20 mouse cellular contexts compared by ENCODE assay signal in genomic region chr1:121029375-121029774, GRCm38 (mm10).
DNase-seq lines count a peak whose midpoint lies in the region; ATAC-seq lines count a peak whose summit lies in the region.
"Had no signal": no experiment of that assay in that cellular context is flagged by ENCODE, and none has a peak within 500 bp of the region (broad histone marks: within the 10 kb centered on the region; RNA-seq: fewer than 3 reads in every experiment).

No protein-coding gene starts in this region.

- no peaks in the 10 kb centered on the region for H3K4me1 ChIP-seq in lung, embryonic 16.5 days (replicated peaks; ENCODE audit: control insufficient read depth, insufficient read depth, low read length)
- no peaks in the 10 kb centered on the region for H3K4me1 ChIP-seq in midbrain, embryonic 11.5 days (ENCODE audit: control insufficient read depth, insufficient read depth, low read length)
- H3K4me1 ChIP-seq: embryonic facial prominence, embryonic 10.5 days; embryonic facial prominence, embryonic 12.5 days; forebrain, embryonic 13.5 days; forebrain, embryonic 15.5 days had no signal

- peak; percentile 74 for ATAC-seq in lung, embryonic 16.5 days (ENCODE audit: low read depth)
- no peak for ATAC-seq in midbrain, embryonic 11.5 days (ENCODE audit: low FRiP score)
- ATAC-seq: forebrain, embryonic 13.5 days; forebrain, embryonic 15.5 days; forebrain, postnatal 0 days had no signal

- no peaks in the 10 kb centered on the region for H3K27me3 ChIP-seq in lung, embryonic 16.5 days (ENCODE audit: control insufficient read depth, insufficient read depth, low read depth, low read length)
- H3K27me3 ChIP-seq in midbrain, embryonic 11.5 days (ENCODE audit: control insufficient read depth, insufficient read depth, low read length), result no peaks in the 10 kb centered on the region
- H3K27me3 ChIP-seq: forebrain, embryonic 15.5 days had no signal

- no peaks in the 10 kb centered on the region for H3K9me3 ChIP-seq in lung, embryonic 16.5 days (ENCODE audit: control insufficient read depth, low read length)
- no peaks in the 10 kb centered on the region for H3K9me3 ChIP-seq in midbrain, embryonic 11.5 days (ENCODE audit: control insufficient read depth, low read length)
- H3K9me3 ChIP-seq: embryonic facial prominence, embryonic 10.5 days; embryonic facial prominence, embryonic 12.5 days; forebrain, embryonic 13.5 days; forebrain, embryonic 15.5 days had no signal

- no peak overlapping the region for H3K4me3 ChIP-seq in lung, embryonic 16.5 days (ENCODE audit: low read length)
- H3K4me3 ChIP-seq in midbrain, embryonic 11.5 days (ENCODE audit: low read depth, low read length), result no peak overlapping the region
- H3K4me3 ChIP-seq: embryonic facial prominence, embryonic 10.5 days; embryonic facial prominence, embryonic 12.5 days; forebrain, embryonic 13.5 days; forebrain, embryonic 15.5 days had no signal

- no peaks in the 10 kb centered on the region for H3K36me3 ChIP-seq in lung, embryonic 16.5 days (ENCODE audit: control insufficient read depth, insufficient read depth, low read length)
- H3K36me3 ChIP-seq in midbrain, embryonic 11.5 days (ENCODE audit: control insufficient read depth, insufficient read depth, low read length), result no peaks in the 10 kb centered on the region
- H3K36me3 ChIP-seq: embryonic facial prominence, embryonic 10.5 days; embryonic facial prominence, embryonic 12.5 days; forebrain, embryonic 15.5 days had no signal

- H3K4me2 ChIP-seq in lung, embryonic 16.5 days (ENCODE audit: low read depth, low read length), result no peak overlapping the region
- H3K4me2 ChIP-seq in midbrain, embryonic 11.5 days, result no peak overlapping the region
- H3K4me2 ChIP-seq: embryonic facial prominence, embryonic 12.5 days; forebrain, embryonic 13.5 days; forebrain, embryonic 15.5 days had no signal

- H3K9ac ChIP-seq in lung, embryonic 16.5 days (ENCODE audit: low read length), result no peak overlapping the region
- H3K9ac ChIP-seq in midbrain, embryonic 11.5 days (ENCODE audit: low read length), result no peak overlapping the region
- H3K9ac ChIP-seq: embryonic facial prominence, embryonic 12.5 days; forebrain, embryonic 13.5 days; forebrain, embryonic 15.5 days; forebrain, postnatal 0 days had no signal

- H3K27ac ChIP-seq in lung, embryonic 16.5 days (ENCODE audit: low read length), result no peak overlapping the region
- no peak overlapping the region for H3K27ac ChIP-seq in midbrain, embryonic 11.5 days (ENCODE audit: low read depth, low read length)
- H3K27ac ChIP-seq: embryonic facial prominence, embryonic 10.5 days; embryonic facial prominence, embryonic 12.5 days; forebrain, embryonic 13.5 days; forebrain, embryonic 15.5 days had no signal

- no peak for DNase-seq in lung, postnatal 14 days
- DNase-seq in lung, postnatal 10 days, result peak; percentile 27
- DNase-seq in lung, postnatal 25 days (ENCODE audit: low spot score), result no peak
- peak; percentile 25 for DNase-seq in Muller cell, postnatal 12 days (ENCODE audit: inconsistent ontology term)
- peak; percentile 44 for DNase-seq in NIH3T3 (ENCODE audit: low read depth)
- no peak for DNase-seq in midbrain, embryonic 11.5 days (ENCODE audit: low spot score, missing footprints)
- DNase-seq: adrenal gland, adult 8-10 months; adrenal gland, postnatal 14 days; adrenal gland, postnatal 36 days; cerebellum, adult 11-12 months; cerebellum, adult 2 months; cerebellum, adult 9-10 months; cerebellum, postnatal 10 days; cerebellum, postnatal 25 days; forebrain, postnatal 0 days had no signal

- WGBS in lung, embryonic 16.5 days, result 62% methylated on average over 2 of the region's 2 CpGs
- WGBS in midbrain, embryonic 11.5 days, result 91% methylated on average over 2 of the region's 2 CpGs

Comparison
In these comparisons a context has a peak if more than half of its experiments do, and no peak if none do; other contexts are left out.
1. DNase-seq: peak in lung, postnatal 10 days (single experiment), Muller cell, postnatal 12 days (single experiment) and NIH3T3 (single experiment); none in lung, postnatal 14 days (single experiment), lung, postnatal 25 days (single experiment) and midbrain, embryonic 11.5 days (single experiment).